Mouse (Mus musculus) left cerebral cortex, postnatal 25 days (tissue): ENCODE measurements around the gene Srebf1. TPM values are rescaled to one million over a fixed set of nuclear protein-coding genes. Genes with fewer than 3 reads are reported as not detected.

ENCODE experiments used
- DNase-seq, 2 experiments: peaks; one replicate each; pipeline ENCODE4 v3.0.0; 2022; ENCODE audit warnings: low spot score in 2 of 2, mixed read lengths in 1 of 2
- intact Hi-C: fragments of 180-260 bp; cut with DNase I; formaldehyde crosslinking; loops from one replicate; pipeline ENCODE4 v1.15.1; 2025
- total RNA-seq, 2 experiments: library from RNA; stranded (reverse); gene quantifications; 2 replicates each; pipeline ENCODE4 v1.2.3; 2021

Srebf1 gene
- total RNA-seq: 10 to 100 TPM; 42.3 to 50.7 TPM

GRCm38 (mm10) chr11:60222469-60223236 lies at the start of gene Srebf1:
Srebf1 (minus strand) TSS chr11:60222581.
- DNase-seq: peak; percentile 64 to 73
- intact Hi-C loops: no loop called here

GRCm38 (mm10) chr11:60268563-60268962 lies 46.2 kb upstream of the Srebf1 start:
- intact Hi-C loops: no loop called here
- DNase-seq: no peak

- intact Hi-C loops: no loop called here
- no peak for DNase-seq
Observed at GRCm38 (mm10) chr11:60265271-60265985, 43.0 kb upstream of the Srebf1 start.

- DNase-seq: no peak
- intact Hi-C loops: no loop called here
Observed at GRCm38 (mm10) chr11:60264651-60265050, 42.3 kb upstream of the Srebf1 start.

GRCm38 (mm10) chr11:60262396-60262795 lies 40.0 kb upstream of the Srebf1 start:
- DNase-seq: no peak
- intact Hi-C loops: no loop called here

GRCm38 (mm10) chr11:60260743-60261142 lies 38.4 kb upstream of the Srebf1 start:
- intact Hi-C loops: no loop called here
- peak in 1 of 2 experiments; percentile 40 for DNase-seq

GRCm38 (mm10) chr11:60257696-60258095 lies 35.3 kb upstream of the Srebf1 start:
- no peak for DNase-seq
- intact Hi-C loops: no loop called here

- intact Hi-C loops: no loop called here
Observed at GRCm38 (mm10) chr11:60256713-60257112, 34.3 kb upstream of the Srebf1 start.

GRCm38 (mm10) chr11:60256176-60256681 lies 33.8 kb upstream of the Srebf1 start:
- DNase-seq: peak; percentile 47 to 56
- intact Hi-C loops: no loop called here

More at GRCm38 (mm10) chr11:60256713-60257112, 34.3 kb upstream of the Srebf1 start:
- DNase-seq: no peak

- intact Hi-C loops: no loop called here
- DNase-seq: no peak
Observed at GRCm38 (mm10) chr11:60255639-60256038, 33.3 kb upstream of the Srebf1 start.

- intact Hi-C loops: no loop called here
- no peak for DNase-seq
Observed at GRCm38 (mm10) chr11:60255181-60255580, 32.8 kb upstream of the Srebf1 start.

- DNase-seq: no peak
- intact Hi-C loops: loop anchor here (5.0 kb wide), 1 partner anchor 143 kb away; no protein-coding TSS in a partner anchor
Observed at GRCm38 (mm10) chr11:60254308-60254707, 31.9 kb upstream of the Srebf1 start.

GRCm38 (mm10) chr11:60253546-60253945 lies 31.2 kb upstream of the Srebf1 start:
- intact Hi-C loops: loop anchor here (5.0 kb wide), 1 partner anchor 144 kb away; no protein-coding TSS in a partner anchor
- no peak for DNase-seq

GRCm38 (mm10) chr11:60250971-60251643 lies 28.7 kb upstream of the Srebf1 start:
- peak in 1 of 2 experiments; percentile 44 for DNase-seq
- intact Hi-C loops: loop anchor here (1.0 to 5.0 kb wide), 2 partner anchors 146 to 161 kb away; no protein-coding TSS in a partner anchor

GRCm38 (mm10) chr11:60249885-60250284 lies 27.5 kb upstream of the Srebf1 start:
- intact Hi-C loops: loop anchor here (2.0 to 5.0 kb wide), 2 partner anchors 35 to 147 kb away; no protein-coding TSS in a partner anchor

GRCm38 (mm10) chr11:60248596-60249404 lies 26.4 kb upstream of the Srebf1 start:
- DNase-seq: peak; percentile 42 to 61
- intact Hi-C loops: loop anchor here (2.0 kb wide), 1 partner anchor 36 kb away; no protein-coding TSS in a partner anchor

More at GRCm38 (mm10) chr11:60249885-60250284, 27.5 kb upstream of the Srebf1 start:
- no peak for DNase-seq

GRCm38 (mm10) chr11:60247753-60248550 lies 25.6 kb upstream of the Srebf1 start:
- intact Hi-C loops: loop anchor here (2.0 kb wide), 1 partner anchor 37 kb away; no protein-coding TSS in a partner anchor
- peak in 1 of 2 experiments; percentile 59 for DNase-seq

- intact Hi-C loops: no loop called here
- peak in 1 of 2 experiments; percentile 77 for DNase-seq
Observed at GRCm38 (mm10) chr11:60246077-60246476, 23.7 kb upstream of the Srebf1 start.
